Mouse (Mus musculus) limb, embryonic 15.5 days (tissue): ENCODE results near the gene Rusc1. TPM values are rescaled to one million over a fixed set of nuclear protein-coding genes. Genes with fewer than 3 reads are reported as not detected.

Experiments used
- ATAC-seq: fragments of 200-750 bp; cut with Nextera tagmentation; 2 replicates; pipeline ENCODE4 v1.8.0; 2017; ENCODE audit warnings: low read depth, moderate TSS enrichment; ENCODE audit not compliant: insufficient number of reproducible peaks, low FRiP score, low TSS enrichment
- H3K27ac ChIP-seq: fragments of 300-500 bp; sonication (generic); 2 replicates; pipeline ENCODE4 v1.5.1; 2015; ENCODE audit warnings: moderate library complexity, mild to moderate bottlenecking, inconsistent platforms
- H3K27me3 ChIP-seq: fragments of 300-500 bp; sonication (generic); 2 replicates; pipeline ENCODE4 v1.6.1; 2015; ENCODE audit warnings: inconsistent platforms
- H3K36me3 ChIP-seq: fragments of 300-500 bp; sonication (generic); 2 replicates; pipeline ENCODE4 v1.6.1; 2015; ENCODE audit warnings: inconsistent platforms
- H3K4me1 ChIP-seq: fragments of 300-500 bp; sonication (generic); 2 replicates; pipeline ENCODE4 v1.6.1; 2015; ENCODE audit warnings: inconsistent platforms
- H3K4me2 ChIP-seq: fragments of 300-500 bp; sonication (generic); 2 replicates; pipeline ENCODE4 v1.6.1; 2015; ENCODE audit warnings: mild to moderate bottlenecking, inconsistent platforms
- H3K4me3 ChIP-seq: fragments of 300-500 bp; sonication (generic); 2 replicates; pipeline ENCODE4 v1.5.1; 2015; ENCODE audit warnings: mild to moderate bottlenecking, inconsistent platforms
- H3K9ac ChIP-seq: fragments of 300-500 bp; sonication (generic); 2 replicates; pipeline ENCODE4 v1.6.1; 2015; ENCODE audit warnings: inconsistent platforms
- H3K9me3 ChIP-seq: fragments of 300-500 bp; sonication (generic); 2 replicates; pipeline ENCODE4 v1.6.1; 2016; ENCODE audit warnings: inconsistent platforms
- WGBS: fragments of 180-500 bp; shearing (Covaris S2); methylation state at CpG from one replicate; pipeline ENCODE4 v1.1.7; 2015; 5-methylcytosine and 5-hydroxymethylcytosine counted together
- polyA plus RNA-seq: library from polyadenylated mRNA; unstranded; fragments of >200 nt; fragmentation: Nextera tagmentation; extraction: Ambion mirVana; gene quantifications from 2 replicates; pipeline ENCODE4 v1.2.1, GENCODE M21; 2015

Rusc1 gene
- polyA plus RNA-seq, 1 experiment from 2014 or later = 31.1 TPM

GRCm38 (mm10) chr3:89058783-89059182 is 34.3 kb downstream of the Rusc1 start:
- Histone ChIP-seq H3K4me2 (no peak overlapping the region), H3K27ac (no peak overlapping the region), H3K27me3 (no peaks in the 10 kb centered on the region), H3K36me3 (peaks cover 88% of the 10 kb centered on the region), H3K9ac (no peak overlapping the region), H3K4me3 (no peak overlapping the region), H3K4me1 (no peaks in the 10 kb centered on the region), H3K9me3 (no peaks in the 10 kb centered on the region)
- no peak for ATAC-seq
- 79% methylated on average over 3 of the region's 3 CpGs for WGBS

- H3K9ac ChIP-seq = no peak overlapping the region
- H3K36me3 ChIP-seq = peaks cover 86% of the 10 kb centered on the region
- WGBS = 94% methylated on average over 9 of the region's 9 CpGs
- no peak overlapping the region for H3K4me2 ChIP-seq
- no peak overlapping the region for H3K27ac ChIP-seq
- no peak overlapping the region for H3K4me3 ChIP-seq
- no peaks in the 10 kb centered on the region for H3K4me1 ChIP-seq
- ATAC-seq = no peak
- no peaks in the 10 kb centered on the region for H3K27me3 ChIP-seq
- H3K9me3 ChIP-seq = no peaks in the 10 kb centered on the region
Observed at GRCm38 (mm10) chr3:89058361-89058760, 34.8 kb downstream of the Rusc1 start.

- Histone ChIP-seq H3K27me3 (no peaks in the 10 kb centered on the region), H3K27ac (no peak overlapping the region), H3K4me1 (no peaks in the 10 kb centered on the region), H3K9ac (no peak overlapping the region), H3K4me3 (no peak overlapping the region), H3K4me2 (no peak overlapping the region), H3K9me3 (no peaks in the 10 kb centered on the region), H3K36me3 (peaks cover 75% of the 10 kb centered on the region)
- no peak for ATAC-seq
- 82% methylated on average over 4 of the region's 4 CpGs for WGBS
Observed at GRCm38 (mm10) chr3:89043359-89043758, 49.8 kb downstream of the Rusc1 start.

Other genes with a start within 250 kb of the Rusc1 start
- gene Msto1, start 179.3 kb downstream of the Rusc1 start, polyA plus RNA-seq = 40.6 and 41.3 TPM in 2 replicates
- gene Ash1l, start 142.7 kb downstream of the Rusc1 start, polyA plus RNA-seq = 19.7 and 21.3 TPM in 2 replicates
- gene Dap3, start 142.1 kb downstream of the Rusc1 start, polyA plus RNA-seq = 142 and 145 TPM in 2 replicates
- not detected in 2 replicates for gene Gm43738, start 7.8 kb upstream of the Rusc1 start, polyA plus RNA-seq
- gene Fdps, start 8.6 kb upstream of the Rusc1 start, polyA plus RNA-seq = 253 and 265 TPM in 2 replicates
- 0.20 and 0.23 TPM in 2 replicates for gene Pklr, start 42.8 kb upstream of the Rusc1 start, polyA plus RNA-seq
- gene Hcn3, start 66.9 kb upstream of the Rusc1 start, polyA plus RNA-seq = 1.9 and 2.2 TPM in 2 replicates
- gene Clk2, start 71.5 kb upstream of the Rusc1 start, polyA plus RNA-seq = 23.9 and 25.0 TPM in 2 replicates
- gene Scamp3, start 84.2 kb upstream of the Rusc1 start, polyA plus RNA-seq = 101 and 115 TPM in 2 replicates
- gene Fam189b, start 89.8 kb upstream of the Rusc1 start, polyA plus RNA-seq = 31.4 and 34.0 TPM in 2 replicates
- gene Gba, start 109.6 kb upstream of the Rusc1 start, polyA plus RNA-seq = 62.5 and 70.9 TPM in 2 replicates
- 94.0 and 116 TPM in 2 replicates for gene Thbs3, start 121.9 kb upstream of the Rusc1 start, polyA plus RNA-seq
- 156 and 180 TPM in 2 replicates for gene Mtx1, start 133.8 kb upstream of the Rusc1 start, polyA plus RNA-seq
- gene Muc1, start 135.7 kb upstream of the Rusc1 start, polyA plus RNA-seq = 0.64 and 0.68 TPM in 2 replicates
- 307 and 334 TPM in 2 replicates for gene Krtcap2, start 152.7 kb upstream of the Rusc1 start, polyA plus RNA-seq
- 4.0 and 4.7 TPM in 2 replicates for gene Trim46, start 153.0 kb upstream of the Rusc1 start, polyA plus RNA-seq
- gene Dpm3, start 166.0 kb upstream of the Rusc1 start, polyA plus RNA-seq = 131 and 161 TPM in 2 replicates
- gene Slc50a1, start 177.3 kb upstream of the Rusc1 start, polyA plus RNA-seq = 91.9 and 92.8 TPM in 2 replicates
- 59.6 and 64.2 TPM in 2 replicates for gene Efna1, start 187.8 kb upstream of the Rusc1 start, polyA plus RNA-seq
- gene Efna3, start 229.7 kb upstream of the Rusc1 start, polyA plus RNA-seq = 57.9 and 59.2 TPM in 2 replicates
- gene Efna4, start 244.7 kb upstream of the Rusc1 start, polyA plus RNA-seq = 30.4 and 34.4 TPM in 2 replicates